Mouse (Mus musculus) limb, embryonic 15.5 days (tissue): ENCODE measurements around the gene S1pr2. TPM values are rescaled to one million over a fixed set of nuclear protein-coding genes. Genes with fewer than 3 reads are reported as not detected.

ENCODE experiments used
- ATAC-seq: fragments of 200-750 bp; cut with Nextera tagmentation; 2 replicates; pipeline ENCODE4 v1.8.0; 2017; ENCODE audit warnings: low read depth, moderate TSS enrichment; ENCODE audit not compliant: insufficient number of reproducible peaks, low FRiP score, low TSS enrichment
- H3K27ac ChIP-seq: fragments of 300-500 bp; sonication (generic); 2 replicates; pipeline ENCODE4 v1.5.1; 2015; ENCODE audit warnings: moderate library complexity, mild to moderate bottlenecking, inconsistent platforms
- H3K27me3 ChIP-seq: fragments of 300-500 bp; sonication (generic); 2 replicates; pipeline ENCODE4 v1.6.1; 2015; ENCODE audit warnings: inconsistent platforms
- H3K36me3 ChIP-seq: fragments of 300-500 bp; sonication (generic); 2 replicates; pipeline ENCODE4 v1.6.1; 2015; ENCODE audit warnings: inconsistent platforms
- H3K4me1 ChIP-seq: fragments of 300-500 bp; sonication (generic); 2 replicates; pipeline ENCODE4 v1.6.1; 2015; ENCODE audit warnings: inconsistent platforms
- H3K4me2 ChIP-seq: fragments of 300-500 bp; sonication (generic); 2 replicates; pipeline ENCODE4 v1.6.1; 2015; ENCODE audit warnings: mild to moderate bottlenecking, inconsistent platforms
- H3K4me3 ChIP-seq: fragments of 300-500 bp; sonication (generic); 2 replicates; pipeline ENCODE4 v1.5.1; 2015; ENCODE audit warnings: mild to moderate bottlenecking, inconsistent platforms
- H3K9ac ChIP-seq: fragments of 300-500 bp; sonication (generic); 2 replicates; pipeline ENCODE4 v1.6.1; 2015; ENCODE audit warnings: inconsistent platforms
- H3K9me3 ChIP-seq: fragments of 300-500 bp; sonication (generic); 2 replicates; pipeline ENCODE4 v1.6.1; 2016; ENCODE audit warnings: inconsistent platforms
- WGBS: fragments of 180-500 bp; shearing (Covaris S2); methylation state at CpG from one replicate; pipeline ENCODE4 v1.1.7; 2015; 5-methylcytosine and 5-hydroxymethylcytosine counted together
- polyA plus RNA-seq: library from polyadenylated mRNA; unstranded; fragments of >200 nt; fragmentation: Nextera tagmentation; extraction: Ambion mirVana; gene quantifications from 2 replicates; pipeline ENCODE4 v1.2.1, GENCODE M21; 2015

S1pr2 gene
- 62.0 and 65.1 TPM in 2 replicates for polyA plus RNA-seq

DNA sequence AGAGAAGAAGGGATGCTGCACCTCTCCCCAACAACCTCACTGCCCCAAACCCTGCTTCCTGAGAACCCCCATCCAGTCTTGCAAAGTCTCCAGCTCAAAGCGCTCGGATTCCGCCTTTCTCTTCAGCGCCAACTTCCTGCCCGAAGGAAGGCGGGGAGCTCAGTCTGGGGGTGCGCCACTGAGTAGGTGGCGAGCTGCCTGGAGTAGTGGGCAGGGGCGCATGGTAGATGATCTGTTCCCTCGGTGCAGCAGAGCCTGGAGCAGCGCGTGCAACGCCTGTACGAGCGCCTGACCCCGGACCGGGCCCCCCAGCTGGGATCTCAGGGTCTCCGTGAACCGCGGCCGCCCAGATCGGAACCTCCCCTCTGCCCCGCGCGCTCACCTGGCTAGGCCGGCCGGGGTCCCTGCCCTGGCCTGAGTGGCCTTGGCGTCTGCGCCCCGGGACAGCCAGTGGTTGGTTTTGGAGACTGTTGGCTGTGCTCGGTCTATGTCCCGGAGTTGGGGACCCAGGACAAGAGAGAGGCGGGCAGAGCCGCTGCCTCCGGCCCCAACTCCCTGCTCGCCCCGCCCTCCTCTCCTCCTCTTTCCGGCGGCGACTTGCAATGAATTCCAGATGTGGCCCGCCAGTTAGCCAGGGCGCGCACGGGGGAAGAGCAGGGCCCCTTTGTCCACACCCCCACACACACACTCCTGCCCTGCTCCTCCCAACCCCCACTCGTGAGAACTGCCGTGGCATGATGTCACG, at the start of gene S1pr2:
S1pr2 (minus strand) TSS at position 566 of the 745 bp plus-strand sequence.
- Histone ChIP-seq H3K4me1 (peaks cover 57% of the 10 kb centered on the region), H3K27ac (peak within 1 kb of the TSS; percentile 99), H3K4me2 (peak within 1 kb of the TSS; percentile 83), H3K9me3 (no peaks in the 10 kb centered on the region), H3K9ac (peak within 1 kb of the TSS; percentile 98), H3K27me3 (no peaks in the 10 kb centered on the region), H3K4me3 (peak within 1 kb of the TSS; percentile 92), H3K36me3 (no peaks in the 10 kb centered on the region)
- peak; percentile 71 for ATAC-seq
- under 1% methylated on average over 46 of the region's 47 CpGs for WGBS

DNA sequence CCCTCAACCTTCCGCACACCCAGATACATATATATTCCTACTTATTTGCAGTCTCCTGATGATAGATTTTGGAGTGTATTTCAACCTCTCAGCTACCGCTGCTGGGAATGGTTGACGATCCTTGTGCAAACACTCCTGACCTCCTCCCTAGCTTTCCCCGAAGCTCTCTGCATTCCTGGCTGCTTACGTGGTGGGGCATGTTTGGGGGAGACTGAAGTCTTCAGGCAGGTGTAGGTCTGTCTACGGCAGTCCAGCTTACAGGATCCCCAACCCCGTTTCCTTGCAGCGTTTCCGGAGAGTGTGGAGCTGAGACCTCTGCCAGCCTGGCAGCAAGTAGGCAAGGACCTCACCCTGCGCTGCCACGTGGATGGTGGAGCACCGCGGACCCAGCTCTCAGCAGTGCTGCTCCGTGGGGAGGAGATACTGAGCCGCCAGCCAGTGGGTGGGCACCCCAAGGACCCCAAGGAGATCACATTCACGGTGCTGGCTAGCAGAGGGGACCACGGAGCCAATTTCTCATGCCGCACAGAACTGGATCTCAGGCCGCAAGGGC, 48.8 kb upstream of the S1pr2 start:
- H3K9ac ChIP-seq, result no peak overlapping the region
- H3K27ac ChIP-seq, result no peak overlapping the region
- H3K36me3 ChIP-seq, result peaks cover 13% of the 10 kb centered on the region; the same call in 1 of the 2 replicates
- no peak for ATAC-seq
- 65% methylated on average over 19 of the region's 19 CpGs for WGBS
- peaks cover 13% of the 10 kb centered on the region for H3K4me1 ChIP-seq
- peaks cover 26% of the 10 kb centered on the region for H3K27me3 ChIP-seq
- no peaks in the 10 kb centered on the region for H3K9me3 ChIP-seq
- H3K4me2 ChIP-seq, result no peak overlapping the region
- H3K4me3 ChIP-seq, result no peak overlapping the region

DNA sequence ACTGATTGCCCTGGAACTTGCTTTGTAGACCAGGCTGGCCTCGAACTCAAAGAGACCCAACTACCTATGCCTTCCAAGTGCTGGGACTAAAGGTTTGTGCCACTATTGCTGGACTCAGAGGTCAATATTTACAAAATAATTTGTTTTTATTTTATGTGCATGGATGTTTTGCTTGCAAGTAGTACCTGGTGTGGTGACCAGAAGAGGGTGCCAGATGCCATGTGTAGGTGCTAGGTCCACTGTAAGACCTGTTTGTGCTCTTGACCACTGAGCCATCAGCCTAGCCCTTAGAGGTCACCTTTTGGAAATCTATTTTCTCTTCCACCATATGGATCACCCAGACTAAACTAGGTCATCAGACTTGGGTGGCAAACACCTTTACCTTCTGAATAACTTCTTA, 46.1 kb upstream of the S1pr2 start:
- H3K4me3 ChIP-seq, result no peak overlapping the region
- H3K36me3 ChIP-seq, result peaks cover 13% of the 10 kb centered on the region; the same call in 1 of the 2 replicates
- H3K9ac ChIP-seq, result no peak overlapping the region
- peaks cover 14% of the 10 kb centered on the region; the same call in 1 of the 2 replicates for H3K27me3 ChIP-seq
- H3K9me3 ChIP-seq, result no peaks in the 10 kb centered on the region
- WGBS, result 75% methylated on average over 1 of the region's 1 CpGs
- ATAC-seq, result no peak
- H3K27ac ChIP-seq, result no peak overlapping the region
- no peaks in the 10 kb centered on the region for H3K4me1 ChIP-seq
- H3K4me2 ChIP-seq, result no peak overlapping the region

- Histone ChIP-seq H3K9me3 (no peaks in the 10 kb centered on the region), H3K27me3 (peaks cover 16% of the 10 kb centered on the region), H3K4me3 (no peak overlapping the region), H3K4me1 (peaks cover 3% of the 10 kb centered on the region; the same call in 1 of the 2 replicates), H3K27ac (no peak overlapping the region), H3K9ac (no peak overlapping the region), H3K4me2 (no peak overlapping the region), H3K36me3 (peaks cover 10% of the 10 kb centered on the region; the same call in 1 of the 2 replicates)
- WGBS, result 48% methylated on average over 6 of the region's 6 CpGs
- ATAC-seq, result no peak
Measured at GRCm38 (mm10) chr9:21022288-21022687, 45.7 kb upstream of the S1pr2 start.

DNA sequence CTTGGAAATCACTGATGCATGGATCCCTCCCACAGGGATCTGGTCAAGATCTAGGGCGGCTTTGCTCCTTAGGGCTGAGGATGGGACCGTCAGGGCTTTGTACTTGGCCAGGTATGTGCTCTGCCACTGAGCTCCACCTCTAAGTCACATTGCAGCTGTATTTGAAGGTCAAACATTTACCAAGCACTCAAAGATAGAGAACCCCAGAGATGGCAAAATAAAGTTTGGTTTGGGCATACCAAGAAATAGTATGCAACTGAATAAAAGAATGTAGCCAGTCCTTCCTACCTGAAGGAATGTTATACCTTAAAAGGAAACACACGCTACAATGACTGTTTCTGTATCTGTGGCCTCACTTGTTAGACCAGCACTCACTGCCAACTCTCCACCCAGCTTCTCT, 44.8 kb upstream of the S1pr2 start:
- H3K4me2 ChIP-seq, result no peak overlapping the region
- H3K9me3 ChIP-seq, result no peaks in the 10 kb centered on the region
- H3K4me1 ChIP-seq, result peaks cover 6% of the 10 kb centered on the region; the same call in 1 of the 2 replicates
- peaks cover 24% of the 10 kb centered on the region for H3K27me3 ChIP-seq
- no peak overlapping the region for H3K27ac ChIP-seq
- H3K36me3 ChIP-seq, result 0 out of 2 replicates have a peak, but pooled peaks cover 3% of the 10 kb centered on the region
- no peak for ATAC-seq
- WGBS, result 86% methylated on average over 3 of the region's 3 CpGs
- H3K9ac ChIP-seq, result no peak overlapping the region
- H3K4me3 ChIP-seq, result no peak overlapping the region

- no peak; the same call in 1 of the 2 replicates for ATAC-seq
Measured at GRCm38 (mm10) chr9:21018600-21018999, 42.0 kb upstream of the S1pr2 start.

GRCm38 (mm10) chr9:21017177-21017575, 40.6 kb upstream of the S1pr2 start:
- Histone ChIP-seq H3K4me1 (peaks cover 22% of the 10 kb centered on the region), H3K4me2 (peak overlapping the region; percentile 73), H3K27ac (no peak overlapping the region), H3K4me3 (peak overlapping the region; percentile 49), H3K36me3 (0 out of 2 replicates have a peak, but pooled peaks cover 3% of the 10 kb centered on the region), H3K9me3 (no peaks in the 10 kb centered on the region), H3K9ac (no peak overlapping the region), H3K27me3 (peaks cover 42% of the 10 kb centered on the region)
- 26% methylated on average over 4 of the region's 4 CpGs for WGBS
- ATAC-seq, result no peak

More at GRCm38 (mm10) chr9:21018600-21018999, 42.0 kb upstream of the S1pr2 start:
- 69% methylated on average over 2 of the region's 2 CpGs for WGBS
- Histone ChIP-seq H3K36me3 (0 out of 2 replicates have a peak, but pooled peaks cover 3% of the 10 kb centered on the region), H3K4me3 (no peak overlapping the region), H3K27ac (no peak overlapping the region), H3K4me2 (no peak overlapping the region), H3K9me3 (no peaks in the 10 kb centered on the region), H3K9ac (no peak overlapping the region), H3K27me3 (peaks cover 42% of the 10 kb centered on the region), H3K4me1 (peaks cover 21% of the 10 kb centered on the region)

GRCm38 (mm10) chr9:21016331-21017176, 40.0 kb upstream of the S1pr2 start:
- H3K27me3 ChIP-seq, result peaks cover 42% of the 10 kb centered on the region
- H3K9ac ChIP-seq, result no peak overlapping the region
- peaks cover 27% of the 10 kb centered on the region for H3K4me1 ChIP-seq
- peak overlapping the region; percentile 49 for H3K4me3 ChIP-seq
- no peak for ATAC-seq
- peak overlapping the region; percentile 73 for H3K4me2 ChIP-seq
- H3K36me3 ChIP-seq, result 0 out of 2 replicates have a peak, but pooled peaks cover 3% of the 10 kb centered on the region
- H3K27ac ChIP-seq, result no peak overlapping the region
- 4% methylated on average over 17 of the region's 17 CpGs for WGBS
- H3K9me3 ChIP-seq, result no peaks in the 10 kb centered on the region

- 2% methylated on average over 30 of the region's 30 CpGs for WGBS
Measured at GRCm38 (mm10) chr9:21015571-21016130, 39.1 kb upstream of the S1pr2 start, which contains the start of gene Icam1. Gene Icam1 (plus strand): TSS chr9:21015985.

DNA sequence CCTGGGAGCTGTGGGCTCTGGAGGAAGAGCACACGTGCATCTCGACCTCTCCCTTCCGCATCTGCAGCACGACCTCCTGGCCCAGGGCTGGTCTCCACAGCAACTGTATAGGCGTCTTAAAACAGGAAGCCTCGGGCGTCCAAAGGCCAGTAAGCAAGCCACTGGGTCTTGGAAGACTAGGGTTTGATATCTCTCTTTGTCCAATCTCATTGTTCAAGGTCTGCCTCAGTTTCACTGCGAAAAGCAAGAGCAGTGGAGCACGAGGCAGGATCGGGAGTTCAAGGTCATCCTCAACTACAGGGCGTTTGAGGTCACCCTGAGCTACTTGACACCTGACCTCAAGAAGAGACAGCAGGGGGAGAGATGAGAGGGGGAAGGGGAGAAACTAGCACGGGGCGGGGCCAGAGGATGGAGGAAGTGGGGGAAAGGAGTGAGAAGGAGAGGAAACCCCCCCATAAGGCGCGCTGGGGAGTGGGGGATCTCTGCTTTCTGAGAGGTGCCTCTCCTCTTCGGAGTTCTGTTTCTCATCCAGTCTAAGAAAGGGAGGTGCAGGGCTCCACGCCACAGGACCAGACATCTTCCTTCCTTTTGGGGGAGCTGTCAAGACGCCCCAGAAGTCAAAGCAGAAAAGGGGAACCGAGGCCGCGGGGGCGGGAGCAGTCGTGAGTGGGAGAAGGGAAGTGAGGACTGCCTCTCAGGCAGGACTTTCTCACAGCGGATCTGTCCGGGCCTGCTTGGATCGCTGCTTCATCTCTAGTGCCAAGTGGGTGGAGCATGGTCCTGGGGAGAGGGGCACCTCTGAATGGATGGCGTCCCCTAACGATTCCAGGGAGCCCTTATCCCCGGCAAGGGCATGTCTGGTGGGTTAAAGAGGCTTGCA, 38.4 kb upstream of the S1pr2 start:
- peak overlapping the region; percentile 47; the same call in 1 of the 2 replicates for H3K27ac ChIP-seq
- no peaks in the 10 kb centered on the region for H3K9me3 ChIP-seq
- H3K4me1 ChIP-seq, result peaks cover 27% of the 10 kb centered on the region
- H3K9ac ChIP-seq, result peak overlapping the region; percentile 31
- H3K36me3 ChIP-seq, result no peaks in the 10 kb centered on the region
- ATAC-seq, result 0 out of 2 replicates have a peak, but pooled peaks have one; percentile 42
- H3K4me3 ChIP-seq, result peak overlapping the region; percentile 49
- H3K27me3 ChIP-seq, result peaks cover 42% of the 10 kb centered on the region
- H3K4me2 ChIP-seq, result peak overlapping the region; percentile 73
- 3% methylated on average over 28 of the region's 29 CpGs for WGBS

More at GRCm38 (mm10) chr9:21015571-21016130, 39.1 kb upstream of the S1pr2 start, which contains the start of gene Icam1:
- Histone ChIP-seq H3K4me3 (peak within 1 kb of the TSS; percentile 49), H3K9ac (peak within 1 kb of the TSS; percentile 31), H3K36me3 (0 out of 2 replicates have a peak, but pooled peaks cover 3% of the 10 kb centered on the region), H3K27ac (peak within 1 kb of the TSS; percentile 47; the same call in 1 of the 2 replicates), H3K27me3 (peaks cover 42% of the 10 kb centered on the region), H3K4me1 (peaks cover 27% of the 10 kb centered on the region), H3K4me2 (peak within 1 kb of the TSS; percentile 73), H3K9me3 (no peaks in the 10 kb centered on the region)
- peak; percentile 33; the same call in 1 of the 2 replicates for ATAC-seq
